Mouse (Mus musculus) small intestine, adult 2 months (tissue): ENCODE data around the gene Aldh3a2.

Experiments used
- CTCF ChIP-seq: fragments of 200-500 bp; IDR thresholded peaks from 2 replicates; pipeline ENCODE4 v1.5.1; 2012; ENCODE audit warnings: low read depth, mild to moderate bottlenecking, control low read depth, inconsistent platforms, low read length, moderate library complexity, mixed read lengths; ENCODE audit not compliant: insufficient replicate concordance, insufficient read length; ENCODE audit errors: extremely low read depth
- POLR2A ChIP-seq: fragments of 200-500 bp; IDR thresholded peaks from 2 replicates; pipeline ENCODE4 v1.6.1; 2012; ENCODE audit warnings: low read depth, mild to moderate bottlenecking, control low read depth, inconsistent platforms, low read length, moderate library complexity

DNA sequence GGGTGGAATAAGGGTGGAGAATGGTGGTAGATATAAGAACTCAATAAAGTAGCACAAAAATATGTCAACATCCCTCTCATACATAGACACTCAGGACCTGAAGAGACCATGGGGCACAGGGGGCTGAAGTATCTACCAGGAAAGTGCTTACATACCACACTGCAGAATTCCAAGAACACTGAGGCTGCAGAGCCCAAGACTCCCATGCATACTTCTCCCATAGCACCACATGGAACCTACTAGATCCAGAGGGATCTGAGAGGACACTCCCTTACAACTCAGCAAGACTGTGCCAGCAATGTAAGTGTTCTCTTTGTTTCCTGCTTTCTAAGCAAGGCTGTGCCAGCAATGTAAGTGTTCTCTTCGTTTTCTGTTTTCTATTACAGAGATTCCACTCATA is 83.4 kb downstream of the Aldh3a2 start:
- no peak for TF ChIP-seq CTCF
- no peak for TF ChIP-seq POLR2A
